Mouse (Mus musculus): ENCODE results near the gene Nrip1. TPM values are rescaled to one million over a fixed set of nuclear protein-coding genes. Genes with fewer than 3 reads are reported as not detected.

Gene Nrip1
- polyA plus RNA-seq, 1 experiment = 16.0 TPM

- Histone ChIP-seq H3K4me3 (ENCODE audit: insufficient read depth, low read length) (no peak overlapping the region), H3K27ac (ENCODE audit: insufficient read depth, low read length) (no peak overlapping the region), H3K4me1 (ENCODE audit: control insufficient read depth, insufficient read depth, low read length) (no peaks in the 10 kb centered on the region)
- no peak for TF ChIP-seq POLR2A (IDR thresholded peaks at IDR 0.05; ENCODE audit: low read depth, low read length)
- no peak for TF ChIP-seq CTCF (IDR thresholded peaks at IDR 0.05; ENCODE audit: borderline replicate concordance, insufficient read depth, low read length)
Measured at GRCm38 (mm10) chr16:76275166-76275565, 98.5 kb downstream of the Nrip1 start.

GRCm38 (mm10) chr16:76266635-76267268 lies 106.9 kb downstream of the Nrip1 start:
- Histone ChIP-seq H3K27ac (ENCODE audit: insufficient read depth, low read length) (no peak overlapping the region), H3K4me1 (ENCODE audit: control insufficient read depth, insufficient read depth, low read length) (no peaks in the 10 kb centered on the region), H3K4me3 (ENCODE audit: insufficient read depth, low read length) (no peak overlapping the region)
- no peak for TF ChIP-seq CTCF (IDR thresholded peaks at IDR 0.05; ENCODE audit: borderline replicate concordance, insufficient read depth, low read length)
- no peak for TF ChIP-seq POLR2A (IDR thresholded peaks at IDR 0.05; ENCODE audit: low read depth, low read length)

- Histone ChIP-seq H3K4me3 (ENCODE audit: insufficient read depth, low read length) (no peak overlapping the region), H3K4me1 (ENCODE audit: control insufficient read depth, insufficient read depth, low read length) (no peaks in the 10 kb centered on the region), H3K27ac (ENCODE audit: insufficient read depth, low read length) (no peak overlapping the region)
- TF ChIP-seq POLR2A (IDR thresholded peaks at IDR 0.05; ENCODE audit: low read depth, low read length) (no peak), CTCF (IDR thresholded peaks at IDR 0.05; ENCODE audit: borderline replicate concordance, insufficient read depth, low read length) (no peak)
Measured at GRCm38 (mm10) chr16:76265874-76266273, 107.8 kb downstream of the Nrip1 start.

- Histone ChIP-seq H3K4me1 (ENCODE audit: control insufficient read depth, insufficient read depth, low read length) (no peaks in the 10 kb centered on the region), H3K27ac (ENCODE audit: insufficient read depth, low read length) (no peak overlapping the region), H3K4me3 (ENCODE audit: insufficient read depth, low read length) (no peak overlapping the region)
- TF ChIP-seq POLR2A (IDR thresholded peaks at IDR 0.05; ENCODE audit: low read depth, low read length) (no peak), CTCF (IDR thresholded peaks at IDR 0.05; ENCODE audit: borderline replicate concordance, insufficient read depth, low read length) (no peak)
Measured at GRCm38 (mm10) chr16:76265301-76265700, 108.3 kb downstream of the Nrip1 start.

GRCm38 (mm10) chr16:76263393-76263792 lies 110.2 kb downstream of the Nrip1 start:
- H3K27ac ChIP-seq (ENCODE audit: insufficient read depth, low read length) = no peak overlapping the region
- TF ChIP-seq POLR2A (IDR thresholded peaks at IDR 0.05; ENCODE audit: low read depth, low read length) = no peak
- TF ChIP-seq CTCF (IDR thresholded peaks at IDR 0.05; ENCODE audit: borderline replicate concordance, insufficient read depth, low read length) = no peak
- H3K4me1 ChIP-seq (ENCODE audit: control insufficient read depth, insufficient read depth, low read length) = no peaks in the 10 kb centered on the region
- no peak overlapping the region for H3K4me3 ChIP-seq (ENCODE audit: insufficient read depth, low read length)

GRCm38 (mm10) chr16:76260296-76260695 lies 113.3 kb downstream of the Nrip1 start:
- H3K4me3 ChIP-seq (ENCODE audit: insufficient read depth, low read length) = no peak overlapping the region
- no peak for TF ChIP-seq CTCF (IDR thresholded peaks at IDR 0.05; ENCODE audit: borderline replicate concordance, insufficient read depth, low read length)
- no peak for TF ChIP-seq POLR2A (IDR thresholded peaks at IDR 0.05; ENCODE audit: low read depth, low read length)
- no peak overlapping the region for H3K27ac ChIP-seq (ENCODE audit: insufficient read depth, low read length)
- H3K4me1 ChIP-seq (ENCODE audit: control insufficient read depth, insufficient read depth, low read length) = no peaks in the 10 kb centered on the region

- no peak for TF ChIP-seq POLR2A (IDR thresholded peaks at IDR 0.05; ENCODE audit: low read depth, low read length)
- no peak for TF ChIP-seq CTCF (IDR thresholded peaks at IDR 0.05; ENCODE audit: borderline replicate concordance, insufficient read depth, low read length)
- H3K27ac ChIP-seq (ENCODE audit: insufficient read depth, low read length) = no peak overlapping the region
- H3K4me1 ChIP-seq (ENCODE audit: control insufficient read depth, insufficient read depth, low read length) = no peaks in the 10 kb centered on the region
- no peak overlapping the region for H3K4me3 ChIP-seq (ENCODE audit: insufficient read depth, low read length)
Measured at GRCm38 (mm10) chr16:76251826-76252225, 121.8 kb downstream of the Nrip1 start.

GRCm38 (mm10) chr16:76249345-76250091 lies 124.1 kb downstream of the Nrip1 start:
- no peak overlapping the region for H3K4me3 ChIP-seq (ENCODE audit: insufficient read depth, low read length)
- H3K27ac ChIP-seq (ENCODE audit: insufficient read depth, low read length) = no peak overlapping the region
- H3K4me1 ChIP-seq (ENCODE audit: control insufficient read depth, insufficient read depth, low read length) = no peaks in the 10 kb centered on the region
- TF ChIP-seq POLR2A (IDR thresholded peaks at IDR 0.05; ENCODE audit: low read depth, low read length) = no peak
- TF ChIP-seq CTCF (IDR thresholded peaks at IDR 0.05; ENCODE audit: borderline replicate concordance, insufficient read depth, low read length) = no peak

GRCm38 (mm10) chr16:76242850-76243249 lies 130.8 kb downstream of the Nrip1 start:
- no peak overlapping the region for H3K4me3 ChIP-seq (ENCODE audit: insufficient read depth, low read length)
- H3K27ac ChIP-seq (ENCODE audit: insufficient read depth, low read length) = no peak overlapping the region
- no peaks in the 10 kb centered on the region for H3K4me1 ChIP-seq (ENCODE audit: control insufficient read depth, insufficient read depth, low read length)
- TF ChIP-seq POLR2A (IDR thresholded peaks at IDR 0.05; ENCODE audit: low read depth, low read length) = no peak
- TF ChIP-seq CTCF (IDR thresholded peaks at IDR 0.05; ENCODE audit: borderline replicate concordance, insufficient read depth, low read length) = no peak

GRCm38 (mm10) chr16:76241266-76241665 lies 132.4 kb downstream of the Nrip1 start:
- no peak for TF ChIP-seq POLR2A (IDR thresholded peaks at IDR 0.05; ENCODE audit: low read depth, low read length)
- TF ChIP-seq CTCF (IDR thresholded peaks at IDR 0.05; ENCODE audit: borderline replicate concordance, insufficient read depth, low read length) = no peak
- Histone ChIP-seq H3K27ac (ENCODE audit: insufficient read depth, low read length) (no peak overlapping the region), H3K4me1 (ENCODE audit: control insufficient read depth, insufficient read depth, low read length) (no peaks in the 10 kb centered on the region), H3K4me3 (ENCODE audit: insufficient read depth, low read length) (no peak overlapping the region)
